Mouse (Mus musculus) cortical plate, adult 2 months (tissue): ENCODE measurements at regions not wholly inside any gene's neighbourhood (a gene's known extent, or its start where the extent isn't known, plus 50 kb on each side); places are given as distances from the start of the nearest gene placed in this dataset.

Source experiments
- CTCF ChIP-seq: fragments of 200-500 bp; IDR thresholded peaks from 2 replicates; pipeline ENCODE4 v1.5.1; 2011; ENCODE audit warnings: mild to moderate bottlenecking, control low read depth, low read length; ENCODE audit not compliant: insufficient read depth; ENCODE audit errors: extremely low read depth
- POLR2A ChIP-seq: fragments of 200-500 bp; IDR thresholded peaks from 2 replicates; pipeline ENCODE4 v1.6.1; 2011; ENCODE audit warnings: mild to moderate bottlenecking, low read length, control low read depth; ENCODE audit not compliant: insufficient read depth; ENCODE audit errors: extremely low read depth

- TF ChIP-seq CTCF: no peak
- TF ChIP-seq POLR2A: no peak
Measured at GRCm38 (mm10) chr16:12742472-12742871, 367.0 kb upstream of the Ercc4 start.
